Mouse (Mus musculus) kidney, embryonic 14.5 days (tissue): ENCODE measurements around the gene Prkar1b. TPM values are rescaled to one million over a fixed set of nuclear protein-coding genes. Genes with fewer than 3 reads are reported as not detected.

Source experiments
- ATAC-seq: fragments of 200-750 bp; cut with Nextera tagmentation; 2 replicates; pipeline ENCODE4 v1.8.0; 2017; ENCODE audit warnings: moderate number of reproducible peaks, mild to moderate bottlenecking, moderate TSS enrichment, moderate library complexity; ENCODE audit not compliant: low FRiP score, low TSS enrichment
- H3K27ac ChIP-seq: fragments of 300-500 bp; sonication (generic); 2 replicates; pipeline ENCODE4 v1.5.1; 2014; ENCODE audit warnings: low read depth, mild to moderate bottlenecking, low read length, moderate library complexity, mixed read lengths
- H3K27me3 ChIP-seq: fragments of 300-500 bp; sonication (generic); 2 replicates; pipeline ENCODE4 v1.6.1; 2014; ENCODE audit warnings: mild to moderate bottlenecking, low read length; ENCODE audit not compliant: control insufficient read depth, insufficient read depth
- H3K36me3 ChIP-seq: fragments of 300-500 bp; sonication (generic); 2 replicates; pipeline ENCODE4 v1.6.1; 2014; ENCODE audit warnings: low read length, mixed read lengths; ENCODE audit not compliant: control insufficient read depth, insufficient read depth
- H3K4me1 ChIP-seq: fragments of 300-500 bp; sonication (generic); 2 replicates; pipeline ENCODE4 v1.6.1; 2014; ENCODE audit warnings: low read length, mixed read lengths; ENCODE audit not compliant: control insufficient read depth, insufficient read depth
- H3K4me2 ChIP-seq: fragments of 300-500 bp; sonication (generic); replicated peaks from 2 replicates; pipeline ENCODE4 v1.6.1; 2014; ENCODE audit warnings: low read depth, mild to moderate bottlenecking, low read length
- H3K4me3 ChIP-seq: fragments of 300-500 bp; sonication (generic); 2 replicates; pipeline ENCODE4 v1.5.1; 2014; ENCODE audit warnings: mild to moderate bottlenecking, low read length
- H3K9ac ChIP-seq: fragments of 300-500 bp; sonication (generic); 2 replicates; pipeline ENCODE4 v1.6.1; 2014; ENCODE audit warnings: low read depth, mild to moderate bottlenecking, low read length, moderate library complexity
- H3K9me3 ChIP-seq: fragments of 300-500 bp; sonication (generic); 2 replicates; pipeline ENCODE4 v1.6.1; 2016; ENCODE audit warnings: low read length; ENCODE audit not compliant: control insufficient read depth
- WGBS: fragments of 180-500 bp; shearing (Covaris S2); extraction: QIAGEN DNeasy Blood & Tissue Kit; methylation state at CpG from one replicate; pipeline ENCODE4 v1.1.7; 2014; 5-methylcytosine and 5-hydroxymethylcytosine counted together
- polyA plus RNA-seq: library from polyadenylated mRNA; unstranded; fragments of >200 nt; fragmentation: Nextera tagmentation; extraction: Ambion mirVana; gene quantifications from 2 replicates; pipeline ENCODE4 v1.2.1, GENCODE M21; 2014

Gene Prkar1b
- polyA plus RNA-seq, 1 experiment from 2014 or later, result 15.7 TPM

DNA sequence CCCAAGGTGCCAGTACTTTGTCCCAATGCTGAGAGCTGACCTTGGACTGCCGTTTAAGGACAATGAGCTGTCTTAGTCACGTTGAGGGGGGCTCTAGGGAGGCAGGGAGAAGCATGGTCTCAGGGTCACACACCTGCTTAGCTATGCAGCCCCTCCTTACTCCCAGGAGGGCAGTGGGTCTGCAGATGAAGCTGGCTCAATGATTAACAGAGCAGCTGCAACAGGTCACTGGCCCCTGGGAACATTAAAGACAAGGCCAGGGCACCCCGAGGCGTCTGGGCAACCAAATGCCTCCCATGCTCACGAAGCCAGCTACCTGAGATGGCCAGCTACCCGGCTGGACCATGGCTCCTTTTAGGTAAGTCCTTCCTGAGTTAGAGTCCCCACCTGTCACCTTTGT, 129.2 kb downstream of the Prkar1b start:
- no peak for ATAC-seq
- H3K36me3 ChIP-seq, result no peaks in the 10 kb centered on the region; the same call in 1 of the 2 replicates
- 0 out of 2 replicates have a peak overlapping the region, but pooled peaks have one; percentile 4 for H3K9ac ChIP-seq
- no peak overlapping the region for H3K4me2 ChIP-seq
- H3K27ac ChIP-seq, result no peak overlapping the region
- H3K4me1 ChIP-seq, result peaks cover 4% of the 10 kb centered on the region; the same call in 1 of the 2 replicates
- no peak overlapping the region for H3K4me3 ChIP-seq
- 40% methylated on average over 6 of the region's 6 CpGs for WGBS
- H3K9me3 ChIP-seq, result no peaks in the 10 kb centered on the region
- no peaks in the 10 kb centered on the region for H3K27me3 ChIP-seq

DNA sequence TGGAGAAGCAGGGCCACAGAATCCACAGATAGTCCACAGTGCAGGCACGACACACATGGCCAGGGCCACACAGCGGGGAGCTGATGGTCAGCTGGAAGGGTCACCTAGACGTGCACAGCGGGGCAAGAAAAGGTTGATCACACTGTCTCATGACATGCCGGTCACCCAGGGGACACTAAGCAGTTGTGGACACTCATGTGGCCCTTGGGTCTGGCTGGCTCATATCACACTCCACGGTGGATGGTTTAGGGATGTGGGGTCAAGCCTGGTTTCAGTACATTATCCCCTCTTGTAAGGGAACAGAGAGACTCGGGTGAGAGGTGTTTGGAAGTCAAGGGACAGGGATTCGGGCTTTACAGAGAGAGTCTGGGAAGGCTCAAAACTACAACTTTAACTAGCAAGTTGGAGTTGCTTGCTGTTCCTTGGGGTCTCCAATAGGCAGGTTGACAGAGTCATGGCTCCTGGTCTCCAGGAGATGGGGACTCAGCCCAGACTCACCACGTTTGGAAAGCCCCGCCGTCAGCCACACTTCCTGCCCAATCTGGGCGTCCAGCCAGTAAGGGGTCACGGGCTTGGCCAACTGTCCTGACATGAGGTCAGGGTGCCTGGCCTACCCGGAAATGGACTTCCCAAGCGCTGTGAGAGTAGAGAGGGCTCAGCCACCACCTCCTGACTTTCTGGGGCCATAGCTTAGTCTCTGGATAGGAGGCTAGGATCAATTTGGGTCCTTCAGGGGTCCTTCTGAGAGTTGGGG, 132.3 kb downstream of the Prkar1b start:
- no peak overlapping the region for H3K9ac ChIP-seq
- no peaks in the 10 kb centered on the region for H3K27me3 ChIP-seq
- no peaks in the 10 kb centered on the region for H3K9me3 ChIP-seq
- H3K36me3 ChIP-seq, result no peaks in the 10 kb centered on the region; the same call in 1 of the 2 replicates
- H3K4me3 ChIP-seq, result no peak overlapping the region
- H3K4me1 ChIP-seq, result peaks cover 7% of the 10 kb centered on the region
- H3K27ac ChIP-seq, result no peak overlapping the region
- WGBS, result 75% methylated on average over 15 of the region's 15 CpGs
- no peak overlapping the region for H3K4me2 ChIP-seq
- no peak for ATAC-seq

DNA sequence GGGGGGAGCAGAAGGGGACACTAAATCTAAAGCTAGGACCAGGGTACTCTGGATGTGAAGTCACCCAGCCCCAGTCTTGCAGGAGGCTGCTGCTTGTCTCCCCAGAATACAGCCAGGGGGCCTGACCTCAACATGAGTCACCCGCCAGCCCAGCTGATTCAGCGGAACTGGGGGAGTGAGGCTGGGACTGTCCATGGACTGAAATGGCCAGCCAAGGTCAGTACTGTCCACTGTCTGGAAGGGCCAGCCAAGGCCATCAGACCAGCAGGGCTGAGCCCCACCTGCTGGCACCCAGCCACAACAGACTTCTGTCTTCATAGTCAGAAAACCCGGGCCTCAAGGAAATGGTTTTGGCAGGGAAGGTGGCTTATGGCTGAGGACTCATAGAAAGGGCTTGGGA, 134.7 kb downstream of the Prkar1b start:
- Histone ChIP-seq H3K9me3 (no peaks in the 10 kb centered on the region), H3K36me3 (no peaks in the 10 kb centered on the region; the same call in 1 of the 2 replicates), H3K4me1 (peaks cover 3% of the 10 kb centered on the region; the same call in 1 of the 2 replicates), H3K4me2 (no peak overlapping the region), H3K4me3 (no peak overlapping the region), H3K9ac (no peak overlapping the region), H3K27ac (no peak overlapping the region), H3K27me3 (no peaks in the 10 kb centered on the region)
- peak; percentile 69 for ATAC-seq
- WGBS, result 49% methylated on average over 3 of the region's 3 CpGs

DNA sequence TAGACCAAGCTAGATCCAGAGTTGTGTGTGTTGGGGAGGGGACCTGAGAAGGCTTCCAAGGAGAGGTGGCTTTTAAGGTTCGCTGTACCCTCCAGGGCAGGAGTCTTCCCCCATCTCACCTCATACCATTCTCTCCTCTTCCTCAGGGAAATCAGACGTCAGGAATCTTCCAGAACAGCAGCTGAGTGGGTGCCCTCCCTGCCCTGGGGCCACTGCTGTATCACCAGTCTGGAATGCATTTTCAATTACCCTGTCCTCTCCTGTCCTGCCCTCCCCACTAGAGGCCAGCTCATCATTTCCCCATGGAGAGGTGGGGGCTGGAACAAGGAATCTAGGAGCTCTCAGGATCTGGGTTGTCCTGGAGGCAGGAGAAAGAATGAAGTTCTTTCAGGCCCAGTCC, 139.2 kb downstream of the Prkar1b start:
- Histone ChIP-seq H3K27me3 (no peaks in the 10 kb centered on the region), H3K4me2 (no peak overlapping the region), H3K9me3 (no peaks in the 10 kb centered on the region), H3K4me3 (no peak overlapping the region), H3K4me1 (peaks cover 3% of the 10 kb centered on the region; the same call in 1 of the 2 replicates), H3K27ac (no peak overlapping the region), H3K36me3 (no peaks in the 10 kb centered on the region), H3K9ac (no peak overlapping the region)
- no peak for ATAC-seq
- WGBS, result 56% methylated on average over 2 of the region's 2 CpGs

DNA sequence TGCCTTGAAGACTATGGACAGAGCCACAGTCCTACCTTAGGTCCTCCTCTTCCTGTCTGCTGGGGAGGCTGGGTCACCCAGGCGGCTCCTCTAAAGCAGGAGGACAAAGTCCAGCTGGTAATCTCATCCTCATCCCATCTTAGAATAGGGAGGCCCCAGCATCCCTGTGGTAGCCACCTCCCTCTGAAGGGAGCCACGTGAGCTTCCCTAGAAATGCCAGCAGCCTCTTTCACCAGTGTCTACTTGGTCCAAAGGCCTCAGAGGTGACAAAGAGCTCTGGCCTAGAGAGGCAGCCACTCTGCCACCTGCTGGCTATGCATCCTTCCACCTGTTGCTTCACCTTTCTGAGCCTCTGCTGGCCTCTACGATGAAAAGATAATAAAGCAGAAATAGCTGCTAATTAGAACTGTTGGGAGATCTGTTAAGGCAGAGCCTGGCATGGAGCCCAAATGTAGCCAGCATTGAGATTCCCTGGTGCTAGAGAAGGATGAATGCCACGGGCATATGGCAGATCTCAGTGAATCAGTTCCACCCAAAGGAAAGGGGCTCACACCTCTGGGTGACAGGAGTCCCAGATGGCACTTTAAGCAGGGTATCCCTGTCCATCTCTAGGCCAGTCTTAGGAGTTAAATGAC, 142.5 kb downstream of the Prkar1b start:
- no peak overlapping the region for H3K4me2 ChIP-seq
- no peak for ATAC-seq
- no peaks in the 10 kb centered on the region for H3K27me3 ChIP-seq
- H3K9ac ChIP-seq, result no peak overlapping the region
- 42% methylated on average over 4 of the region's 4 CpGs for WGBS
- H3K9me3 ChIP-seq, result no peaks in the 10 kb centered on the region; the same call in 1 of the 2 replicates
- H3K4me3 ChIP-seq, result no peak overlapping the region
- no peak overlapping the region for H3K27ac ChIP-seq
- H3K4me1 ChIP-seq, result no peaks in the 10 kb centered on the region
- no peaks in the 10 kb centered on the region for H3K36me3 ChIP-seq

DNA sequence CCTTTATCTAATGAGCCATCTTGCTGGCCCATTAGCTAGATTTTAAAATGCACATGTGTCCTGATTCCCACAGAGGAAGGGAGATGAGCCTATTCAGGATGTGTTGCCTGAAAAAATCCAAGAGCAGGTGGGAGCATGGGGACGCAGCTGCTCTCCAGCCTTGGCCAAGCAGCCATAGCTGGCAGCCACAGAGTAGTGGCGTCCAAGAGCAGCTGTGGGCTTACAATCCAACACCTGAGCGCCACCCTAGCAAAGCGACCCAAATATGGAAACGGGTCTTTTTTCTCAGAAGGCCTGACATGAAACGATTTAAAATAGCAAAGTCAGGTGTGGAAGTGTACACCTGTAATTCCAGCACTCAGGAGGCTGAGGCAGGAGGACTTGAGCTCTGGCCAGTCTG, 145.2 kb downstream of the Prkar1b start:
- Histone ChIP-seq H3K27me3 (no peaks in the 10 kb centered on the region), H3K4me2 (no peak overlapping the region), H3K9ac (no peak overlapping the region), H3K9me3 (no peaks in the 10 kb centered on the region; the same call in 1 of the 2 replicates), H3K4me1 (no peaks in the 10 kb centered on the region), H3K36me3 (no peaks in the 10 kb centered on the region), H3K27ac (no peak overlapping the region), H3K4me3 (no peak overlapping the region)
- no peak for ATAC-seq
- WGBS, result 87% methylated on average over 6 of the region's 6 CpGs

DNA sequence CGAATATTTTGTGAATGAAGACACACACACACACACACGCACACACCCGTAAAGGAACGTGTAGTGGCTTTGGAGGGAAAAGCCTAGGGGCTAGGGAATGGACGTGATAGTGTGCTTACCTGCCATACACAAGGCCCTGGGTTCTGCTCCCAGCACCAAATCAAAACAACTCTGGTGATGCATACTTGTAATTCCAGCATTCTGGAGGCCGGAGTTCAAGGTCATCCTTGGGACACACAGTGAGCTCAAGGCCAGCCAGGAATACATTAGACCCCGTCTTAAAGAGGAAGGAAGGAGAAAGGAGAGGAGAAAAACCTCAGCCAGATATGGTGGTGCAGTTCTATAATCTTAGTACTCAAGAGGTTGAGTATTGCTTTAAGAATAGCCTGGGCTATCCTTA, 150.1 kb downstream of the Prkar1b start:
- no peak overlapping the region for H3K9ac ChIP-seq
- 57% methylated on average over 7 of the region's 7 CpGs for WGBS

DNA sequence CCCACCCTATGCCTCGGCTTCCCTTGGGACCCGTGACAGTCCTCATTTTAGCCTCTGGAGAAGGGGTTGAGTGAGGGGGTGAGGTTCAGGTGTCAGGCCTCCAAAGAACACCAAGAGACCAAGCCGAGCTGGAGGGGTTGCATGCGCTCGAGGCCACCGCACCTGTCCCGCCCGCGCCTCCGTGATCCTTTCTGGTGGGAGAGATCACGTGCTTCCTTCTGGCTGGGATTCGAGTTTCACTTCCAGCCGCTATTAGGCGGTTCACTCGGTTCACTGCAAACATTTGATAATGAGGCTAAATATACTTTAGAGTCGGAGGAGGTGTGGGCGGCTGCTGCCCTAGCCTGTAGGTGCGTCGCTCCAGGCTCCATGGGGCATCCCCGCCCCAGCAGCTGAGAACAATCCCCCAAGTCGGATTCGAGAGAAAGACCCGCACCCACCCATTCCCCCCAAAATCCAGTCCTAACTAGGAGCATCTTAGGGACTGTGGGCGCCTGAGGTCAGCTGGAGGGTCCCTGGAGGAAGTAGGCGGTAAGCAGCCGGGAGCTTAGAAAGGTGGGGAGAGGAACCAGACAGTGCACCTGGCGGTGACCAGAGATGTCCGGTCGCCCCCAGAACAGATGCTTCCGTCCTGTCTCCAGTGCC, 151.7 kb downstream of the Prkar1b start:
- Histone ChIP-seq H3K27me3 (peaks cover 34% of the 10 kb centered on the region), H3K4me3 (peak overlapping the region; percentile 35), H3K36me3 (no peaks in the 10 kb centered on the region), H3K4me2 (peak overlapping the region; percentile 91), H3K27ac (no peak overlapping the region), H3K9ac (no peak overlapping the region), H3K9me3 (no peaks in the 10 kb centered on the region; the same call in 1 of the 2 replicates), H3K4me1 (peaks cover 28% of the 10 kb centered on the region)
- no peak for ATAC-seq
- WGBS, result under 1% methylated on average over 30 of the region's 30 CpGs

More for the DNA sequence above, 150.1 kb downstream of the Prkar1b start:
- Histone ChIP-seq H3K9me3 (no peaks in the 10 kb centered on the region; the same call in 1 of the 2 replicates), H3K36me3 (no peaks in the 10 kb centered on the region), H3K27me3 (peaks cover 34% of the 10 kb centered on the region), H3K4me1 (peaks cover 23% of the 10 kb centered on the region; the same call in 1 of the 2 replicates), H3K4me3 (no peak overlapping the region), H3K27ac (no peak overlapping the region), H3K4me2 (no peak overlapping the region)
- ATAC-seq, result no peak
